Mouse (Mus musculus): ENCODE measurements around the gene Arhgap44.

Arhgap44 gene

GRCm38 (mm10) chr11:64999685-65000084 is 163.1 kb downstream of the Arhgap44 start:
- DNase-seq, result no peak

- no peak for DNase-seq
Observed at GRCm38 (mm10) chr11:64998439-64998838, 164.3 kb downstream of the Arhgap44 start.

- no peak for DNase-seq
Observed at GRCm38 (mm10) chr11:64988556-64988955, 174.2 kb downstream of the Arhgap44 start.

- no peak for DNase-seq
Observed at GRCm38 (mm10) chr11:64979489-64979845, 183.3 kb downstream of the Arhgap44 start.

GRCm38 (mm10) chr11:64978720-64979488 is 183.9 kb downstream of the Arhgap44 start, which contains the start of gene Elac2:
Gene Elac2, plus strand, starts transcription at chr11:64979038.
- peak; percentile 98 for DNase-seq

GRCm38 (mm10) chr11:64972418-64972817 is 190.3 kb downstream of the Arhgap44 start:
- no peak for DNase-seq

GRCm38 (mm10) chr11:64971471-64971988 is 191.2 kb downstream of the Arhgap44 start:
- DNase-seq, result no peak

GRCm38 (mm10) chr11:64968939-64969342 is 193.8 kb downstream of the Arhgap44 start:
- DNase-seq, result no peak

GRCm38 (mm10) chr11:64968507-64968906 is 194.3 kb downstream of the Arhgap44 start:
- peak; percentile 39 for DNase-seq

GRCm38 (mm10) chr11:64962629-64963028 is 200.1 kb downstream of the Arhgap44 start:
- no peak for DNase-seq

- no peak for DNase-seq
Observed at GRCm38 (mm10) chr11:64956962-64957729, 205.6 kb downstream of the Arhgap44 start.
